Mouse (Mus musculus) ovary, adult 10 weeks (tissue): Measurements from ENCODE around the gene Gm27029. TPM values are rescaled to one million over a fixed set of nuclear protein-coding genes. Genes with fewer than 3 reads are reported as not detected.

ENCODE experiments used
- polyA plus RNA-seq: library from polyadenylated mRNA; stranded (reverse); fragments of 350-450 nt; fragmentation: Illumina TruSeq; extraction: RNeasy Lipid Tissue Mini Kit (QIAGEN cat#74804); gene quantifications from one replicate; pipeline ENCODE4 v1.2.3, GENCODE M21; 2014

Gene Gm27029
- not detected for polyA plus RNA-seq

DNA sequence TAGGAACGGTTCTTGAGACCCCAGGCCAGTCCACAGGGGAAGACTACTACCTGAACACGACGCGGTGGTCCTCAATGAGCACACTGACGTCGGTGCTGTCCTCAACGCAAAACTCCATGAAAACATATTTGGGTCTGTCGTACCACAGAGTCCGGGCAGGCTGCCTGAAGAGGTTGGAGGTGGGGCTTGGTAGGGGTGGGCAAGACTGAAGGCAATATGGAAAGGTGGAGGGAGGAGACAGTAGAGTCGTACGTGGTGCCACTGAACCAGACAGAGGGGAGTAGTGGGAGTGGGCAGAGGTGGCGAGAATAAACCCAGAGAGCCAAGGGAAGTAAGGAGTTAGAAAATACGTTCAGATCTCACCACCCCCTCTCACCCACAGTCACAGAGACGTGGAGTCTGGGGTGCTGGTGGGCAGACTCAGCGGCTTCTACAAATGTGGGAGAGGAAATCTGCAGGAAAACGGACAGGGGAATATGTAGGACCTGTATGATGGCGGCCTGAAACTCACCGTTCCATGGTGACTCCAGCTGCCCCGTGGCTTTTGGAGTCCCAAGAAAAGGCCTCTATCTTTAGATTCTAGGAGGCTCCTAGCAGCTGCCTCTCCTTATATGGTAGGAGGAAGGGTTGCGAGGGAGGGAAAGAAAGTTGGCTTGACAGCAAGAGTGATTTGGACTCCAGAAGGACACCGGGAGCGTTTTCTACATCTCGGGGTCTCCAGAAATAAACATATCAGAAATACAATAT is at the start of gene Gm27029:
Gene Gm27029, minus strand, starts transcription at position 692 of the 747 bp plus-strand sequence.

DNA sequence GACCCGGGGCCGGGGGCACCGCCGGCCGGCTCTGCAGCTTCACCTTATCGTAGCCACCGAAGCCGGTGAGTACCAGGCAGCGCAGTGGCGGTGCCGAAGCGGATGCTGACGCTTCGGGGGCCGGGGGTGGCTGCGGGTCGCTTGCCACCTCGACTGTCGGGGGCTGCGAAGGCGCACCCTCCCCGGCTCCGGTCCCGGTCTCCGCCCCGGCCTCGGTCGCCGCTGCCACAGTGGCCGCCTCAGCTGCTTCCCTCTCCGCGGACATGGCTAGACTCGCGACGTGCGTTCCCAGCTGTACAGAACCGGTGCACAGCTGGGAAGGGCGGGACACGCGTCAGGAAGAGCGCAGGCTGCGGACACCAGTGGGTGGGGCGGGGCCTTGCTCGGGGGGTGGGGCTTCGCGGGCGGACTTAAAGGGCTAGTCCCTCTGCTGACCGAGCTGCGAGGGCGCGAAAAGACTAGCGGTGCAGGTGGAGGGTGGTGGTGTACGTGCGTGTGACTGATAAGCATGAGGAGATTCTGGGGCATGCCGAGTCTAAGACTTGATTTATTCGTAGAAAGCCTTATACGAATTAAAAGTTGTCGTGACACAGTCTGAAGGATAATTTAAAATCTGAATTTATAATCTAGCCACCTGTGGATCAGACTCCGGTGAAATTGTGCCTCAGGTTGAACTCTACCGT is 41.4 kb upstream of the Gm27029 start, which contains the start of gene Vat1:
Gene Vat1, minus strand, starts transcription at position 362 of the 683 bp plus-strand sequence.

DNA sequence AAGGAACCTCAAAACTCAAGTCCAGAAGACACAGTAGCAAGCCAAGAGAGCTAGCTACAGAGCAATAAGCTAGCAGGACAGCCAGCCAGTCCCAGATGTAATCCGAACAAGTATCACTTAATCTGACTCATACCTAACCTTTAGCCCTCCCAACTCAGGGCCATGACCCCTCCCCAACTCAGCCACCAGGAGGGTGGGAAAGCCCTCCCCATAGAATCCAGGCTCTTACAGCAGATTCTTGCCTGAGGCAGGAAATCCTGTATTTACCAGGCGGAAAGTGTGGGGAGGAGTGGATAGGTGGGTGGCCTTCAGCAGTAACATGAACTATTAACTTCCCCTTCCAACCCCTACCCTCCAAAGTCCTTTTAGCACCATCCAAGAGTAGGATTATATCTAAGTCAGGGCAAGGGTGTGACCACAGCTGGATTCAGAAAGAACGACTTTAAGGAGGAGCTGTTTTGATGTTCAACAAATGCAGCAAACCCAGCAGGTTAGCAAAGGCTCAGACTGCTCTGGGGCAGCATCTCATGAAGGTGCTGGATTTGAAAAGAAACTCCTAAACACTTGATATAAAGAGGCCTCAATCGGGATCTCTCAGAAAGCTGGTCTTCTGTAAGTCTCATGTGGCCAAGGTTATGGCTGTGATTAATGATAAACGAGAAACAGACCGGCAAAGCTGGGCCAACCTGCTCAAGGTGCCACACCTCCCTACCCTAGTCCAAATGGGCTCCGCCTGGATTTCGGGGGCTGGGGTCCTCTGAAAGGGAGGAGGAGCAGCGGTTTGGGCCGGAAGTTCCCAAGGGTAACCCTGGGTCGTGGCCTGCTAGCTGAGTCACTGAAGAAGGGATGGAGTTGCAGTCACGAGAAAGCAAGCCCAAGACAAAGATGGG is 39.9 kb upstream of the Gm27029 start, which contains the start of gene Rnd2:
Gene Rnd2, plus strand, starts transcription at position 789 of the 890 bp plus-strand sequence.

GRCm38 (mm10) chr11:101448274-101448746 is 23.7 kb upstream of the Gm27029 start, which contains the start of gene Ifi35:
TSS of gene Ifi35 (plus strand) at chr11:101448407.

DNA sequence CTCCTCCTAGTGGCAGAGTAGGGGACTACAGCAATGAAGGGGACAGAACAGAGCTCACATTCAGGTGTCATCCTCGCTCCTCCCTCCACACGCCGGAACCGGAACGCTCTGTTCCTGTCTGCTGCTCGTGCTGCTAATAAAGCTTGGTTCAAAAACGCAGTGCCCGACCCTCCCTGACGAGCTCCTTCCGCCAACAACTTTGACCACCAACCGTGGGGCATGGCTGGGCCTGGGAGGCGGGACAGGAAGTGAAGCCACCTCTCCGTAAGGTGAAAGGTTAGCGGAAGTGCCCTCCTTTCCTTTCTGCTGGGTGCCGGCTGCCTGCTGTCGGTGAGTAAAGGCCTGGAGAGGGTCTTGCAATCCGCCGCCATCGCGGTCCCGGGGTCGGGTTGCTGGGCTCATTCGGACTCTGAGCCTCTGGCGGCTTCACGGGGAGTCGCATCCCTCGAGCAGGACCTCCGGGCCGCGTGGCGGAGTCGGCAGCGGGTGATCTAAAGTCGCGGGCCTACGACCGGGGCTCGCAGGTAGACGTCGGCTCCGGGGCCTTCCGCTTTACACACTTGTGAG is 17.6 kb upstream of the Gm27029 start, which contains the start of gene Rpl27:
Gene Rpl27, plus strand, starts transcription at position 172 of the 567 bp plus-strand sequence.

GRCm38 (mm10) chr11:101424925-101425813 is 573 bp upstream of the Gm27029 start, which contains the start of the genes Rundc1 and Ptges3l:
TSS of gene Rundc1 (plus strand) at chr11:101425085.
TSS of gene Ptges3l (minus strand) at chr11:101425333.

GRCm38 (mm10) chr11:101417101-101417855 is 7.3 kb downstream of the Gm27029 start, which contains the start of gene Aarsd1:
TSS of gene Aarsd1 (minus strand) at chr11:101417615.

GRCm38 (mm10) chr11:101367326-101367935 is 57.2 kb downstream of the Gm27029 start, which contains the start of gene G6pc:
TSS of gene G6pc (plus strand) at chr11:101367561.

Other genes starting within 250 kb of the Gm27029 start
- gene Ccr10, start 249.4 kb downstream of the Gm27029 start, polyA plus RNA-seq = not detected
- 28.3 TPM for gene Ezh1, start 198.3 kb downstream of the Gm27029 start, polyA plus RNA-seq
- gene Ramp2, start 178.8 kb downstream of the Gm27029 start, polyA plus RNA-seq = 10.1 TPM
- 62.5 TPM for gene Vps25, start 171.1 kb downstream of the Gm27029 start, polyA plus RNA-seq
- not detected for gene Wnk4, start 164.2 kb downstream of the Gm27029 start, polyA plus RNA-seq
- 1.3 TPM for gene Cntd1, start 145.8 kb downstream of the Gm27029 start, polyA plus RNA-seq
- 3.5 TPM for gene Coa3, start 145.7 kb downstream of the Gm27029 start, polyA plus RNA-seq
- 83.0 TPM for gene Becn1, start 122.5 kb downstream of the Gm27029 start, polyA plus RNA-seq
- gene Psme3, start 108.6 kb downstream of the Gm27029 start, polyA plus RNA-seq = 240 TPM
- gene Aoc2, start 99.7 kb downstream of the Gm27029 start, polyA plus RNA-seq = 0.26 TPM
- gene Aoc3, start 94.2 kb downstream of the Gm27029 start, polyA plus RNA-seq = 59.7 TPM
- not detected for gene G6pc, start 57.2 kb downstream of the Gm27029 start, polyA plus RNA-seq
- 8.1 TPM for gene Aarsd1, start 7.2 kb downstream of the Gm27029 start, polyA plus RNA-seq
- gene Rundc1, start 289 bp upstream of the Gm27029 start, polyA plus RNA-seq = 3.1 TPM
- gene Ptges3l, start 537 bp upstream of the Gm27029 start, polyA plus RNA-seq = 3.0 TPM
- gene Rpl27, start 17.5 kb upstream of the Gm27029 start, polyA plus RNA-seq = 91.3 TPM
- 0.68 TPM for gene Ifi35, start 23.6 kb upstream of the Gm27029 start, polyA plus RNA-seq
- gene Rnd2, start 40.2 kb upstream of the Gm27029 start, polyA plus RNA-seq = 31.6 TPM
- gene Vat1, start 41.4 kb upstream of the Gm27029 start, polyA plus RNA-seq = 1.8 TPM
- gene Brca1, start 127.2 kb upstream of the Gm27029 start, polyA plus RNA-seq = 24.1 TPM
- gene Nbr1, start 127.4 kb upstream of the Gm27029 start, polyA plus RNA-seq = 140 TPM
- 4.6 TPM for gene Tmem106a, start 157.4 kb upstream of the Gm27029 start, polyA plus RNA-seq
- gene Gm11634, start 174.5 kb upstream of the Gm27029 start, polyA plus RNA-seq = not detected
- not detected for gene Rdm1, start 202.4 kb upstream of the Gm27029 start, polyA plus RNA-seq
- gene Arl4d, start 240.7 kb upstream of the Gm27029 start, polyA plus RNA-seq = 4.6 TPM